Mouse (Mus musculus): ENCODE results near the gene E430018J23Rik. TPM values are rescaled to one million over a fixed set of nuclear protein-coding genes. Genes with fewer than 3 reads are reported as not detected.
A peak's percentile ranks its signal among the peaks of the same experiment; 100 is the strongest.
"Not testable (repeated sequence)": the region's sequence is repeated elsewhere in the genome, so short reads cannot be mapped to it uniquely, and the experiment has no call there.

E430018J23Rik gene
- polyA plus RNA-seq, 1 experiment: 3.4 TPM

DNA sequence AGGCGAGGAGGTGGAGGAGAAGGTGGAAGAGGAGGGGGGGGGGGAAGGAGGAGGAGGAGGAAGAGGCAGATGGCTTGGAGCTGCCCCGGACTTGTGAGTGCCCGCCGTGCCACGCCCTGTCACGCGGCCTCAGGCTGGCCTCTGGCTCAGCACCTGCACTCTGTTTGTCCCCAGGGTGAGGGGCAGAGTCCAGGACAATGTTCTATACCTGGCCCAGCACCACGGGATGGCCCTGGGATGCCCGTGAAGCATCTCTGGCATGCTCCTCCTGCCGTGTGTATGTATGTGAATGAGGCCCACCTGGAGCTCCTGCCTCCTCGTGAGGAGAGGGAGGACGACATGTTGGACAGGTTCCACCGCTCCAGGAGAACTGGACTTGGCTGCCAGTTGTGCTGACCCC is 32.0 kb downstream of the E430018J23Rik start:
- Histone ChIP-seq H3K4me3 (ENCODE audit: insufficient read depth, low read depth, low read length) (no peak overlapping the region), H3K4me1 (ENCODE audit: control insufficient read depth, insufficient read depth, insufficient read length, low read length) (no peaks in the 10 kb centered on the region), H3K27ac (replicated peaks; ENCODE audit: low read depth, low read length) (no peak overlapping the region)

- Histone ChIP-seq H3K4me1 (ENCODE audit: control insufficient read depth, insufficient read depth, insufficient read length, low read length) (no peaks in the 10 kb centered on the region), H3K4me3 (ENCODE audit: insufficient read depth, low read depth, low read length) (no peak overlapping the region), H3K27ac (replicated peaks; ENCODE audit: low read depth, low read length) (no peak overlapping the region)
Observed at GRCm38 (mm10) chr7:127360265-127360664, 33.2 kb downstream of the E430018J23Rik start.

GRCm38 (mm10) chr7:127358472-127358871 is 35.0 kb downstream of the E430018J23Rik start:
- Histone ChIP-seq H3K27ac (replicated peaks; ENCODE audit: low read depth, low read length) (no peak overlapping the region), H3K4me3 (ENCODE audit: insufficient read depth, low read depth, low read length) (no peak overlapping the region), H3K4me1 (ENCODE audit: control insufficient read depth, insufficient read depth, insufficient read length, low read length) (no peaks in the 10 kb centered on the region)

- no peak overlapping the region for H3K27ac ChIP-seq (replicated peaks; ENCODE audit: low read depth, low read length)
- H3K4me1 ChIP-seq (ENCODE audit: control insufficient read depth, insufficient read depth, insufficient read length, low read length): no peaks in the 10 kb centered on the region
- no peak overlapping the region for H3K4me3 ChIP-seq (ENCODE audit: insufficient read depth, low read depth, low read length)
Observed at GRCm38 (mm10) chr7:127357871-127358270, 35.6 kb downstream of the E430018J23Rik start.

GRCm38 (mm10) chr7:127355796-127356195 is 37.6 kb downstream of the E430018J23Rik start:
- no peak overlapping the region for H3K27ac ChIP-seq (replicated peaks; ENCODE audit: low read depth, low read length)
- H3K4me3 ChIP-seq (ENCODE audit: insufficient read depth, low read depth, low read length): no peak overlapping the region
- no peaks in the 10 kb centered on the region for H3K4me1 ChIP-seq (ENCODE audit: control insufficient read depth, insufficient read depth, insufficient read length, low read length)

GRCm38 (mm10) chr7:127351230-127352004 is 42.0 kb downstream of the E430018J23Rik start:
- Histone ChIP-seq H3K4me3 (ENCODE audit: insufficient read depth, low read depth, low read length) (no peak overlapping the region), H3K27ac (replicated peaks; ENCODE audit: low read depth, low read length) (no peak overlapping the region), H3K4me1 (ENCODE audit: control insufficient read depth, insufficient read depth, insufficient read length, low read length) (peaks cover 8% of the 10 kb centered on the region; the same call in 1 of the 2 replicates)

DNA sequence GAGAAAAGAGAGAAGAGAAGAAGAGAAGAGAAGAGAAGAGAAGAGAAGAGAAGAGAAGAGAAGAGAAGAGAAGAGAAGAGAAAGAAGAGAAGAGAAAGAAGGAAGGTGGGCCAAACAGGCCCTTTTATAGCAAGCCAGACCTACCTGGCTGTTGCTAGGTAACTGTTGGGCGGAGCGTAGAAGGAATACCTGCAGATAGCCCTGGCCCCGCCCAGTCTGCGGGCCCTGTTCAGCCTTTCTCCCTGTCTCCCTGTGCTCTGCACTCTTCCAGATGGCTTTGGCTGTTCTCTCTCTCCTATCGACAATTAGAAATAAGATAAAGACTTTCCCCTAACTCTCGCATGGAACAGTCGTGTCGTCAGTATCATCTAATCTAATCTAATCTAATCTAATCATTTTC is 46.8 kb downstream of the E430018J23Rik start:
- Histone ChIP-seq H3K27ac (replicated peaks; ENCODE audit: low read depth, low read length) (peak overlapping the region; percentile 99), H3K4me1 (ENCODE audit: control insufficient read depth, insufficient read depth, insufficient read length, low read length) (peaks cover 14% of the 10 kb centered on the region), H3K4me3 (ENCODE audit: insufficient read depth, low read depth, low read length) (peak overlapping the region; percentile 62)

DNA sequence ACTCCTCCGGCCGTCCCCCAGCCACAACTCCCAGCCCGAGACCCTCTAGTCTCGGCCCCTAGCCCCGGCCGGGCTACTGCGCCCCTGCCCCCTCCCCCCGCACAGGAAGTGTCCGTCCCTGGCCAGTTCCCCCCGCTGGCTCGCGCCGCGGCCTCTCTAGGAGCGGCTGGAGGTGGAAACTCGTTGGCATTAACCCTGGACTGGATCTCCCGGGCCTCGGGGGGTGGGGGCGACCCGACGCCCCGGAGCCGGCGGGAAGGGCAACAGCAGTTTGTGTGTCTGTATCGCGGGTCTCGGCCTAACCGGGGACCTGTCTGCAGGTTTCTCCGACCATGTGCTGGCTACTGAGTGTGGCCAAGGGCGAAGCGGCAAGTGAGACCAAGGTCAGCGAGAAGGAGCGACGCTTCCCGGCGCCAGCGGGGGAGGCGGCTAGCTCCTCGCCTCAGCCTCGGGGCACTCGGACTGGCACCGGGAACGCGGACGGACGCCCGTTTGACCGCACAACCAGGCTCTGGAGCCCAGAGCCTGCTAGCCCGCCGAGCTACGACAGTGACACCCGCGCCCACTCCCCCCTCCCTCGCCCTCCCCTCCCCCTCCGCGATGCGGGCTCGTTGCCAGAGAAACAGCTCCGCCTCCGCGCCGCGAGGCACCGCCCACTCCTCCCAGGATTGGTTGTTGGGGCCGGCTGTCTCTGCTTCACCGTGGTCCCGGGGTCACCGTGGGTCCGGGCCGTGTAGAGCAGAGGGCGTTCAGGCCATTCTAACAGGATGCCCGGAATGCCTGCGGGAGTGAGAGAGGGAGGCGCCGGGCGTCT is 47.7 kb downstream of the E430018J23Rik start, which contains the start of gene Zfp768:
TSS of gene Zfp768 (minus strand) at position 78 of the 814 bp plus-strand sequence.
- Histone ChIP-seq H3K4me3 (ENCODE audit: insufficient read depth, low read depth, low read length) (peak within 1 kb of the TSS; percentile 97), H3K27ac (replicated peaks; ENCODE audit: low read depth, low read length) (peak within 1 kb of the TSS; percentile 99), H3K4me1 (ENCODE audit: control insufficient read depth, insufficient read depth, insufficient read length, low read length) (peaks cover 14% of the 10 kb centered on the region)

- H3K27ac ChIP-seq (replicated peaks; ENCODE audit: low read depth, low read length): peak overlapping the region; percentile 94
- H3K4me3 ChIP-seq (ENCODE audit: insufficient read depth, low read depth, low read length): peak overlapping the region; percentile 97
- H3K4me1 ChIP-seq (ENCODE audit: control insufficient read depth, insufficient read depth, insufficient read length, low read length): peaks cover 14% of the 10 kb centered on the region
Observed at GRCm38 (mm10) chr7:127345092-127345491, 48.3 kb downstream of the E430018J23Rik start.

DNA sequence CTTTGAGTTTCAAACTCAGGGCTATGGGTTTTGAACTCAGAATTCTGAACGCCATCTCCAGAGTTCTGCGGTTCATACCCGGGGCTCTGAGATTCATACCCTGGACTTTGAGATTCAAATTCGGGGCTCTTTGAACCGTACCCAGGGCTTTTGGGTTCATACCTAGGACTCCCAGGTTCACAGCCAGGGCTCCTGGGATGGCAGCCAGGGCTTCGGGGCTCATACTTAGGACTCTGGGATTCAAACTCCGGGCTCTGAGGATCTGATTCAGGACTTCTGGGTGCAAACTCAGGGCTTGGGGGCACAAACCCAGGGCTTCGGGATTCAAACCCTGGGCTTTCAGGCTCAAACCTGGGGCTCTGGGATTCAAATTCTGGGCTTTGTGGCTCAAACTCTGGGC is 49.1 kb downstream of the E430018J23Rik start:
- Histone ChIP-seq H3K4me1 (ENCODE audit: control insufficient read depth, insufficient read depth, insufficient read length, low read length) (peaks cover 14% of the 10 kb centered on the region), H3K4me3 (ENCODE audit: insufficient read depth, low read depth, low read length) (peak overlapping the region; percentile 97), H3K27ac (replicated peaks; ENCODE audit: low read depth, low read length) (peak overlapping the region; percentile 94)

DNA sequence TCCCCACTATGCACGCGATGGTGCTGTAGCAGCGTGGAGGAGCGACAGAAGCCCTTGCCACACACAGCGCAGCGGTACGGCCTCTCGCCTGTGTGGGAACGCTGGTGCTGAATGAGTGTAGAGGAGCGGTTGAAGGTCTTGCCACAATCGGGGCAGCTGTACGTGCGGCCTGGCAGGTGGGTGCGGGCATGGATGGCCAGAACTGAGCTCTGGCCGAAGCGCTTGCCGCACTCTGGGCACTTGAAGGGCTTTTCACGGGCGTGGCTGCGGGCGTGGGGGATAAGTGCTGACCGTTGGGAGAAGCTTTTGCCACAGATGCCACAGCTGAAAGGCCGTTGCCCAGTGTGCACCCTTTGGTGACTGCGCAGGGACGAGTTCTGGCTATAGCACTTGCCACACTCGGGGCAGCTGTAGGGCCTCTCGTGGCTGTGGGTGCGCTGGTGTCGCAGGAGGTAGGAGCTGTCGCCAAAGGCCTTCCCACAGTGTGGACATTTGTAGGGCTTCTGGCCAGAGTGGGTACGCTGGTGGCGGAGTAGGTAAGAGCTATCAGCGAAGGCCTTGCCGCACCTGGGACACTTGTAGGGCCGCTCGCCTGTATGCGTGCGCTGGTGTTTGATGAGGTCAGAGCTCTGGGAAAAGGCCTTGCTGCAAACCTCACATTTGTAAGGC is 49.9 kb downstream of the E430018J23Rik start:
- no peak overlapping the region for H3K27ac ChIP-seq (replicated peaks; ENCODE audit: low read depth, low read length)

DNA sequence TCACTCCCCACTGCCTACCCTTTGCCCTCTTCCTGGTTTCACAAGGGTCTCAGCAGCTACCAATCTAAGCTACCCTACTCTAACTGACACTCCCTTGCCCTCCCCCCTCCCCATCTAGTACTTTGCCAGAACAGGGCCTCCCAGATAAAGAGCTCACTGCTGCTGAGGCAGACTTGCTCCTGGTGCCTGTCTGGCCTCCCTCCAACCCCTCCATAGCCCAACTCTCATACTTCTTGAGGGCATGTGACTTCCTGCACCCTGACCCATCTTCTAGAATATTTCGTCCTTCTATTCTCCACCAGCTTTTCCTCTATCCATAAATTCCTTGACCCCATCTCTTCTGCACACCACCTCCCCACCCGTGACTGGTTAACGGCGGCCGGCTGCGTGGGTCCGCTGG is 50.5 kb downstream of the E430018J23Rik start:
- H3K27ac ChIP-seq (replicated peaks; ENCODE audit: low read depth, low read length): no peak overlapping the region
- H3K4me3 ChIP-seq (ENCODE audit: insufficient read depth, low read depth, low read length): no peak overlapping the region
- peaks cover 14% of the 10 kb centered on the region for H3K4me1 ChIP-seq (ENCODE audit: control insufficient read depth, insufficient read depth, insufficient read length, low read length)

More for the DNA sequence above, 49.9 kb downstream of the E430018J23Rik start:
- Histone ChIP-seq H3K4me1 (ENCODE audit: control insufficient read depth, insufficient read depth, insufficient read length, low read length) (peaks cover 14% of the 10 kb centered on the region), H3K4me3 (ENCODE audit: insufficient read depth, low read depth, low read length) (peak overlapping the region; percentile 34)

GRCm38 (mm10) chr7:127342332-127342731 is 51.1 kb downstream of the E430018J23Rik start:
- H3K4me3 ChIP-seq (ENCODE audit: insufficient read depth, low read depth, low read length): no peak overlapping the region
- peaks cover 11% of the 10 kb centered on the region for H3K4me1 ChIP-seq (ENCODE audit: control insufficient read depth, insufficient read depth, insufficient read length, low read length)
- H3K27ac ChIP-seq (replicated peaks; ENCODE audit: low read depth, low read length): no peak overlapping the region

GRCm38 (mm10) chr7:127341861-127342260 is 51.6 kb downstream of the E430018J23Rik start:
- not testable (repeated sequence) for H3K4me1 ChIP-seq (ENCODE audit: control insufficient read depth, insufficient read depth, insufficient read length, low read length); H3K27ac ChIP-seq (replicated peaks; ENCODE audit: low read depth, low read length); H3K4me3 ChIP-seq (ENCODE audit: insufficient read depth, low read depth, low read length)

- Histone ChIP-seq H3K27ac (replicated peaks; ENCODE audit: low read depth, low read length) (no peak overlapping the region), H3K4me3 (ENCODE audit: insufficient read depth, low read depth, low read length) (no peak overlapping the region), H3K4me1 (ENCODE audit: control insufficient read depth, insufficient read depth, insufficient read length, low read length) (peaks cover 6% of the 10 kb centered on the region; the same call in 1 of the 2 replicates)
Observed at GRCm38 (mm10) chr7:127341356-127341755, 52.1 kb downstream of the E430018J23Rik start.
